20 mouse cellular contexts compared by ENCODE assay signal in the genomic region with DNA sequence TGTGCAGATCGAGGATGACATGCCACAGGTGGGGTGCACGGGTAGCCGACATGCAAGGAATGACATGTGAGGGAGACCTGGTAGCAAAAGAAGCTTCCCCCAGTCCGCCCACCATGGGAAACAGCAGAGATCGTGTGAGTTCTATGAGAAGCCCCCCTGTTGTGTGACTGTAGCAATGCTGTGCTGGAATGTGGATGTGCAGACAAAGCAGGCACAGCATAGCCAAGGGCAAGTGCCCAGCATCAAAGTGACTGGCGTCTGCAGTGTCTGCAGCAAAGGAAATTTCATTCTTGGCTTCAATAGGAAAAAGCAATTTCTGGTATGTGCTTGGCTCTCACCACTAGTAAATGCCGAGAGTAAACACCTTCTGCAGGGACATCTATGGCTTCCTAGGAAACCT.
DNase-seq lines count a peak whose midpoint lies in the region; ATAC-seq lines count a peak whose summit lies in the region.
"Had no signal": no experiment of that assay in that cellular context is flagged by ENCODE, and none has a peak within 500 bp of the region (broad histone marks: within the 10 kb centered on the region; RNA-seq: fewer than 3 reads in every experiment).

No protein-coding gene starts in this region.

- ATAC-seq in heart, embryonic 11.5 days (replicated peaks; ENCODE audit: insufficient number of reproducible peaks, low FRiP score, low TSS enrichment): no peak
- ATAC-seq in embryonic facial prominence, embryonic 11.5 days (replicated peaks; ENCODE audit: insufficient number of reproducible peaks, low FRiP score, low TSS enrichment, low read depth): no peak
- ATAC-seq: Patski had no signal

- no peaks in the 10 kb centered on the region for H3K9me3 ChIP-seq in heart, embryonic 11.5 days (replicated peaks; ENCODE audit: control insufficient read depth, low read length)
- no peaks in the 10 kb centered on the region for H3K9me3 ChIP-seq in embryonic facial prominence, embryonic 11.5 days (replicated peaks; ENCODE audit: control insufficient read depth, low read length)
- H3K9me3 ChIP-seq: embryonic facial prominence, embryonic 13.5 days; limb, embryonic 15.5 days; liver, embryonic 15.5 days; neural tube, embryonic 12.5 days had no signal

- H3K36me3 ChIP-seq in heart, embryonic 11.5 days (ENCODE audit: control insufficient read depth, insufficient read depth, low read length): no peaks in the 10 kb centered on the region
- no peaks in the 10 kb centered on the region for H3K36me3 ChIP-seq in embryonic facial prominence, embryonic 11.5 days (replicated peaks; ENCODE audit: control insufficient read depth, insufficient read depth, low read depth, low read length)
- H3K36me3 ChIP-seq: embryonic facial prominence, embryonic 13.5 days; limb, embryonic 15.5 days; liver, embryonic 15.5 days; neural tube, embryonic 12.5 days had no signal

- no peak overlapping the region for H3K9ac ChIP-seq in heart, embryonic 11.5 days (ENCODE audit: low read depth, low read length)
- H3K9ac ChIP-seq in embryonic facial prominence, embryonic 11.5 days (replicated peaks; ENCODE audit: low read length): no peak overlapping the region
- H3K9ac ChIP-seq: embryonic facial prominence, embryonic 13.5 days; limb, embryonic 15.5 days; liver, embryonic 15.5 days; neural tube, embryonic 12.5 days had no signal

- peak; percentile 74 for DNase-seq in heart, adult 11 months
- DNase-seq in retina, embryonic 14.5 days (ENCODE audit: low spot score): peak; percentile 6
- no peak for DNase-seq in retina, postnatal 1 day
- peak; percentile 19 for DNase-seq in embryonic facial prominence, embryonic 11.5 days (ENCODE audit: low spot score)
- DNase-seq in layer of hippocampus, adult 9-10 months (ENCODE audit: low spot score): no peak
- no peak for DNase-seq in adrenal gland, adult 18-20 months (ENCODE audit: low spot score in 2 of 2)
- DNase-seq: adrenal gland, postnatal 36 days; cerebellum, adult 18-20 months; cerebellum, postnatal 25 days; gastrocnemius, postnatal 36 days; heart, postnatal 10 days; kidney, adult 18-20 months; kidney, postnatal 10 days; thymus, postnatal 36 days had no signal

- no peak overlapping the region for H3K4me2 ChIP-seq in heart, embryonic 11.5 days
- no peak overlapping the region for H3K4me2 ChIP-seq in embryonic facial prominence, embryonic 11.5 days (ENCODE audit: low read depth, low read length)
- H3K4me2 ChIP-seq: embryonic facial prominence, embryonic 13.5 days; limb, embryonic 15.5 days; liver, embryonic 15.5 days; neural tube, embryonic 12.5 days had no signal

- no peaks in the 10 kb centered on the region for H3K27me3 ChIP-seq in heart, embryonic 11.5 days (ENCODE audit: control insufficient read depth, insufficient read depth, low read length)
- H3K27me3 ChIP-seq in embryonic facial prominence, embryonic 11.5 days (ENCODE audit: control insufficient read depth, insufficient read depth, low read length): no peaks in the 10 kb centered on the region
- H3K27me3 ChIP-seq: embryonic facial prominence, embryonic 13.5 days; limb, embryonic 15.5 days; liver, embryonic 15.5 days; neural tube, embryonic 12.5 days; Patski had no signal

- 0 out of 2 replicates have a peak, but pooled peaks cover 5% of the 10 kb centered on the region for H3K4me1 ChIP-seq in heart, embryonic 11.5 days (ENCODE audit: control insufficient read depth, insufficient read depth, low read length)
- H3K4me1 ChIP-seq in embryonic facial prominence, embryonic 11.5 days (ENCODE audit: control insufficient read depth, insufficient read depth, low read length): no peaks in the 10 kb centered on the region
- H3K4me1 ChIP-seq: embryonic facial prominence, embryonic 13.5 days; limb, embryonic 15.5 days; liver, embryonic 15.5 days; neural tube, embryonic 12.5 days had no signal

- H3K4me3 ChIP-seq in heart, embryonic 11.5 days (ENCODE audit: low read depth, low read length): no peak overlapping the region
- no peak overlapping the region for H3K4me3 ChIP-seq in embryonic facial prominence, embryonic 11.5 days (ENCODE audit: low read depth, low read length)
- H3K4me3 ChIP-seq: embryonic facial prominence, embryonic 13.5 days; limb, embryonic 15.5 days; liver, embryonic 15.5 days; neural tube, embryonic 12.5 days had no signal

- no peak overlapping the region for H3K27ac ChIP-seq in heart, embryonic 11.5 days (ENCODE audit: low read depth, low read length)
- H3K27ac ChIP-seq in embryonic facial prominence, embryonic 11.5 days (replicated peaks; ENCODE audit: low read depth, low read length): no peak overlapping the region
- H3K27ac ChIP-seq: embryonic facial prominence, embryonic 13.5 days; limb, embryonic 15.5 days; liver, embryonic 15.5 days; neural tube, embryonic 12.5 days had no signal

- WGBS in heart, embryonic 11.5 days (ENCODE audit: insufficient replicate concordance): 56% methylated on average over 7 of the region's 7 CpGs
- WGBS in embryonic facial prominence, embryonic 11.5 days: 53% methylated on average over 7 of the region's 7 CpGs

Comparison
In these comparisons a context has a peak if more than half of its experiments do, and no peak if none do; other contexts are left out.
1. DNase-seq: peak in heart, adult 11 months (single experiment), retina, embryonic 14.5 days (single experiment) and embryonic facial prominence, embryonic 11.5 days (single experiment); none in retina, postnatal 1 day (single experiment), layer of hippocampus, adult 9-10 months (single experiment) and adrenal gland, adult 18-20 months (0 of 2).